Mouse (Mus musculus): ENCODE data around the gene Dnajb2. TPM values are rescaled to one million over a fixed set of nuclear protein-coding genes. Genes with fewer than 3 reads are reported as not detected.

Dnajb2 gene
- polyA plus RNA-seq, 1 experiment = 54.1 TPM

DNA sequence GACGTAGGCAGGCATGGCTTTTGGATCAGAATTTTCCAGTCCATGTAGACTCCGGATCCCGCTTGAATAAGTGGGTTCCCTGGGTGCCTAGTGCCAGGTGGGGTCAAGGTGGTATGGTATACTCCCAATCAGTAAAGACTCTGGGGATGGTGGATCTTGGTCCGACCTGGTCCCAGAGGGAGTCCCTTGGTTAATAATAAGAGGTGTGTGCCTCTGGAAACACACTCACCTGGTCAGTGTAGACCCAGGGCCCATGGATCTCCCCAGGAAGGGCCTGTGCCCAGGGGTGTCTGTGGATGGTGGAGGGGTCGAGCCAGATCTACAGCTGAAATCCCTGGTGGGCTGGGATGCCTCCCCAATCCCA is 45.0 kb upstream of the Dnajb2 start:
- no peak for TF ChIP-seq MYOD1 (IDR thresholded peaks at IDR 0.05; ENCODE audit: control insufficient read depth in 1 of 3, insufficient read length in 2 of 3, low read depth in 2 of 3)
- no peak for TF ChIP-seq TCF12 (IDR thresholded peaks at IDR 0.05; ENCODE audit: insufficient read depth, poor library complexity, severe bottlenecking)
- TF ChIP-seq POLR2A (IDR thresholded peaks at IDR 0.05; ENCODE audit: insufficient read length, low read depth) = no peak
- TF ChIP-seq CEBPB (IDR thresholded peaks at IDR 0.05; ENCODE audit: insufficient read depth, poor library complexity, severe bottlenecking) = no peak
- no peak for TF ChIP-seq USF1 (IDR thresholded peaks at IDR 0.05; ENCODE audit: low read depth)
- TF ChIP-seq POLR2AphosphoS2 (IDR thresholded peaks at IDR 0.05; ENCODE audit: insufficient read length, low read depth) = no peak
- TF ChIP-seq MAX (IDR thresholded peaks at IDR 0.05; ENCODE audit: low read depth) = no peak
- TF ChIP-seq E2F4 (IDR thresholded peaks at IDR 0.05; ENCODE audit: insufficient read depth) = no peak
- no peak for TF ChIP-seq SRF (IDR thresholded peaks at IDR 0.05; ENCODE audit: control insufficient read depth, insufficient read length, low read depth)
- no peak for TF ChIP-seq MYOG (IDR thresholded peaks at IDR 0.05; ENCODE audit: control insufficient read depth in 1 of 3, insufficient read depth in 1 of 3, insufficient read length in 2 of 3, low read depth in 2 of 3)
- no peak for TF ChIP-seq TCF3 (IDR thresholded peaks at IDR 0.05; ENCODE audit: insufficient read length, low read depth)
- no peak for TF ChIP-seq REST (IDR thresholded peaks at IDR 0.05; ENCODE audit: insufficient read depth, insufficient read length)
- H3K4me2 ChIP-seq (ENCODE audit: low read depth) = peak overlapping the region; percentile 93
- H3K36me3 ChIP-seq (ENCODE audit: control insufficient read depth, insufficient read depth) = peaks cover 19% of the 10 kb centered on the region
- no peaks in the 10 kb centered on the region for H3K27me3 ChIP-seq (ENCODE audit: control insufficient read depth, insufficient read depth, insufficient read length)
- H3ac ChIP-seq (ENCODE audit: control insufficient read depth, insufficient read length) = peak overlapping the region; percentile 89
- H3K4me3 ChIP-seq = peak overlapping the region; percentile 94
- H3K79me2 ChIP-seq (ENCODE audit: control insufficient read depth, insufficient read depth) = peaks cover 6% of the 10 kb centered on the region

DNA sequence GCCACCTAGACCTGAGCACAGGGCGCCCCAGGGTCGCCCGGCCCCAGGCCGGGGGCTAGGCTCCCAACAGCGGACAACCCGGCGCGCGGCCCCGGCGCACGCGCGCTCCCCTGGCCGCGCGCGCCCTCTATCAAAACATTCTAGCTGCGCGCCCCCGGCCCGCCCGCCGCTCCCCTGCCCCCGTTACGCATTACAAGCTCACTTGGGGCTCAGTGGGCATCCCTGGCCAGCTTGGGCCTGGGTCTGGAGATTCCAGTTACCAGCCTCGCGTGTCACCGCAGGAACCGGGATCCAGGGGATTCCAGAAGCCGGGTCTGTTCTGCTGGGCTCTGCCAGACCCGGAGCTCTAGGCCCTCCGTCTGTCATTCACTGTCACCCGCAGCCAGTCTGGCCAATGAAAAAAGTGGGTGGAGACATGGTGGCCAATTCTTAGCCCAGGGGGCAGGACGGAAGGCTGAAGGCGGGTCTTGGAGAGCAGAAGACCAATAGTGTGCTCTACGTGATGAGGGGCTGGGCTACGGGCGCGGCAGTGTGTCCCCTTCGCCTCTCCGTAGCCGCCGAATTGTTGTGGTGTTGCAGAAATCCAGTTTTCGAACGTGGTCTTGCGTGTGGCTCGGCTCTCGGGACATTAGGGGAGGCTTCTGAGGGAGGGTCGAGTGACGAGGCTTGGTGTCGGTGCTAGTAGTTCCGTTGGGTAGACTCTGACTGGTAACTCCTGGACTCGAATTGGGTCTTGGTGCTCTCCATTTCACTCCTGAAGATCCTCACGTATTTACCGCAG is 44.4 kb upstream of the Dnajb2 start, which contains the start of the genes Ankzf1 and Atg9a:
TSS of gene Ankzf1 (plus strand) at position 530 of the 781 bp plus-strand sequence.
TSS of gene Atg9a (minus strand) at position 575 of the 781 bp plus-strand sequence.
- H3K79me2 ChIP-seq (ENCODE audit: control insufficient read depth, insufficient read depth) = peaks cover 6% of the 10 kb centered on the region
- H3K36me3 ChIP-seq (ENCODE audit: control insufficient read depth, insufficient read depth) = peaks cover 22% of the 10 kb centered on the region
- peak within 1 kb of the TSS; percentile 89 for H3ac ChIP-seq (ENCODE audit: control insufficient read depth, insufficient read length)
- H3K4me3 ChIP-seq = peak within 1 kb of the TSS; percentile 94
- H3K27me3 ChIP-seq (ENCODE audit: control insufficient read depth, insufficient read depth, insufficient read length) = no peaks in the 10 kb centered on the region
- H3K4me2 ChIP-seq (ENCODE audit: low read depth) = peak within 1 kb of the TSS; percentile 93
- TF ChIP-seq POLR2AphosphoS2 (IDR thresholded peaks at IDR 0.05; ENCODE audit: insufficient read length, low read depth) (peak; percentile 86), SRF (IDR thresholded peaks at IDR 0.05; ENCODE audit: control insufficient read depth, insufficient read length, low read depth) (peak; percentile 53), TCF12 (IDR thresholded peaks at IDR 0.05; ENCODE audit: insufficient read depth, poor library complexity, severe bottlenecking) (no peak), E2F4 (IDR thresholded peaks at IDR 0.05; ENCODE audit: insufficient read depth) (no peak), USF1 (IDR thresholded peaks at IDR 0.05; ENCODE audit: low read depth) (no peak), MYOG (IDR thresholded peaks at IDR 0.05; ENCODE audit: control insufficient read depth in 1 of 3, insufficient read depth in 1 of 3, insufficient read length in 2 of 3, low read depth in 2 of 3) (peak in 1 of 3 experiments; percentile 3), POLR2A (IDR thresholded peaks at IDR 0.05; ENCODE audit: insufficient read length, low read depth) (peak; percentile 79), MAX (IDR thresholded peaks at IDR 0.05; ENCODE audit: low read depth) (peak; percentile 11), REST (IDR thresholded peaks at IDR 0.05; ENCODE audit: insufficient read depth, insufficient read length) (no peak), MYOD1 (IDR thresholded peaks at IDR 0.05; ENCODE audit: control insufficient read depth in 1 of 3, insufficient read length in 2 of 3, low read depth in 2 of 3) (no peak), CEBPB (IDR thresholded peaks at IDR 0.05; ENCODE audit: insufficient read depth, poor library complexity, severe bottlenecking) (no peak), TCF3 (IDR thresholded peaks at IDR 0.05; ENCODE audit: insufficient read length, low read depth) (no peak)

DNA sequence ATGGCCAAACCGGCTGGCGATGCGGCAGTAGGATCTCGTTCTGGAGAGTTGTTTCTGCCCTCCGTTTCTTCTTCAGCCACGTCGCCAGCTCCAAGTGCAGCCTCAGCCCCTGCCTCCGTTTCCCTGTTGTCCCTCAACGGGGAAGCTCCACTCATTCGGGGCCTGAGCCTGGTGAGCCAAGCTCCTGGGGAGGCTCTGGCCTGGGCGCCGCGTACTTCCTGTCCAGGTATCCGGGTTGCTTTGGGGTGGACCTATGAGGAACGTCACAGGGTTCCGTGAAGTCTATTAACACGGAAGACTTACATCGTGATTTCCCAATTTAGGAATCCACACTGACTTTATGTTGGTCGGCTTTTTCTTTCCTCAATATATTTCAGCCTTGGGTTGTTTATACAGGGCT is 43.8 kb upstream of the Dnajb2 start:
- peak overlapping the region; percentile 69 for H3K4me2 ChIP-seq (ENCODE audit: low read depth)
- H3ac ChIP-seq (ENCODE audit: control insufficient read depth, insufficient read length) = peak overlapping the region; percentile 89
- peak overlapping the region; percentile 94 for H3K4me3 ChIP-seq
- peaks cover 6% of the 10 kb centered on the region for H3K79me2 ChIP-seq (ENCODE audit: control insufficient read depth, insufficient read depth)
- H3K27me3 ChIP-seq (ENCODE audit: control insufficient read depth, insufficient read depth, insufficient read length) = no peaks in the 10 kb centered on the region
- peaks cover 24% of the 10 kb centered on the region for H3K36me3 ChIP-seq (ENCODE audit: control insufficient read depth, insufficient read depth)
- no peak for TF ChIP-seq TCF3 (IDR thresholded peaks at IDR 0.05; ENCODE audit: insufficient read length, low read depth)
- no peak for TF ChIP-seq REST (IDR thresholded peaks at IDR 0.05; ENCODE audit: insufficient read depth, insufficient read length)
- no peak for TF ChIP-seq POLR2A (IDR thresholded peaks at IDR 0.05; ENCODE audit: insufficient read length, low read depth)
- TF ChIP-seq USF1 (IDR thresholded peaks at IDR 0.05; ENCODE audit: low read depth) = no peak
- no peak for TF ChIP-seq E2F4 (IDR thresholded peaks at IDR 0.05; ENCODE audit: insufficient read depth)
- TF ChIP-seq POLR2AphosphoS2 (IDR thresholded peaks at IDR 0.05; ENCODE audit: insufficient read length, low read depth) = no peak
- TF ChIP-seq MYOD1 (IDR thresholded peaks at IDR 0.05; ENCODE audit: control insufficient read depth in 1 of 3, insufficient read length in 2 of 3, low read depth in 2 of 3) = no peak
- TF ChIP-seq CEBPB (IDR thresholded peaks at IDR 0.05; ENCODE audit: insufficient read depth, poor library complexity, severe bottlenecking) = no peak
- no peak for TF ChIP-seq SRF (IDR thresholded peaks at IDR 0.05; ENCODE audit: control insufficient read depth, insufficient read length, low read depth)
- TF ChIP-seq TCF12 (IDR thresholded peaks at IDR 0.05; ENCODE audit: insufficient read depth, poor library complexity, severe bottlenecking) = no peak
- no peak for TF ChIP-seq MAX (IDR thresholded peaks at IDR 0.05; ENCODE audit: low read depth)
- TF ChIP-seq MYOG (IDR thresholded peaks at IDR 0.05; ENCODE audit: control insufficient read depth in 1 of 3, insufficient read depth in 1 of 3, insufficient read length in 2 of 3, low read depth in 2 of 3) = no peak

DNA sequence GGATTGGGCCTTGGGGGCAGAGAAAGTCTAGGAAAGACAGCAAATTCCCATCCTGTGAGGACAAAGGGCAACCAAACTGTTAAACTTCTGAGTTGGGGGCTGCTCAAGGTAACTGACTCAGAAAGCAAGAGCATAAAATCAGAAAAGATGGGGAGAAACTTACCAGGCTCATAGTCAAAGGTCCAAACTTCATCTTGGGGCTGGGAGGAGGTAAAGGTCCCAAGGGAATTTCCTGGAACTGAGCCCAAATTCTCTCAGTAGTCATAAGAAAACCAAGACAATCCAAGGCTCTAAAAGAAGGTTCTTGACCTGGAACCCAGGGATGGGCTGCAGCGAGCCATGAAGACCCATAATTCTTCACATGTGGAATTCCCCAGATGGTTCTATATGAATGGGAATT is 35.0 kb upstream of the Dnajb2 start:
- peaks cover 15% of the 10 kb centered on the region for H3K36me3 ChIP-seq (ENCODE audit: control insufficient read depth, insufficient read depth)
- no peak overlapping the region for H3K4me3 ChIP-seq
- TF ChIP-seq TCF3 (IDR thresholded peaks at IDR 0.05; ENCODE audit: insufficient read length, low read depth) (no peak), MYOD1 (IDR thresholded peaks at IDR 0.05; ENCODE audit: control insufficient read depth in 1 of 3, insufficient read length in 2 of 3, low read depth in 2 of 3) (no peak), CEBPB (IDR thresholded peaks at IDR 0.05; ENCODE audit: insufficient read depth, poor library complexity, severe bottlenecking) (no peak), REST (IDR thresholded peaks at IDR 0.05; ENCODE audit: insufficient read depth, insufficient read length) (no peak), POLR2AphosphoS2 (IDR thresholded peaks at IDR 0.05; ENCODE audit: insufficient read length, low read depth) (no peak), TCF12 (IDR thresholded peaks at IDR 0.05; ENCODE audit: insufficient read depth, poor library complexity, severe bottlenecking) (no peak), SRF (IDR thresholded peaks at IDR 0.05; ENCODE audit: control insufficient read depth, insufficient read length, low read depth) (no peak), USF1 (IDR thresholded peaks at IDR 0.05; ENCODE audit: low read depth) (no peak), MYOG (IDR thresholded peaks at IDR 0.05; ENCODE audit: control insufficient read depth in 1 of 3, insufficient read depth in 1 of 3, insufficient read length in 2 of 3, low read depth in 2 of 3) (no peak), MAX (IDR thresholded peaks at IDR 0.05; ENCODE audit: low read depth) (no peak), E2F4 (IDR thresholded peaks at IDR 0.05; ENCODE audit: insufficient read depth) (no peak), POLR2A (IDR thresholded peaks at IDR 0.05; ENCODE audit: insufficient read length, low read depth) (no peak)
- H3K4me2 ChIP-seq (ENCODE audit: low read depth) = no peak overlapping the region
- H3K79me2 ChIP-seq (ENCODE audit: control insufficient read depth, insufficient read depth) = no peaks in the 10 kb centered on the region
- no peak overlapping the region for H3ac ChIP-seq (ENCODE audit: control insufficient read depth, insufficient read length)
- no peaks in the 10 kb centered on the region for H3K27me3 ChIP-seq (ENCODE audit: control insufficient read depth, insufficient read depth, insufficient read length)
